Mouse (Mus musculus): ENCODE results near the gene Ep300.
"Not testable (repeated sequence)": the region's sequence is repeated elsewhere in the genome, so short reads cannot be mapped to it uniquely, and the experiment has no call there.

The Ep300 gene

GRCm38 (mm10) chr15:81594146-81594696, 9.1 kb downstream of the Ep300 start:
- no peak for DNase-seq (ENCODE audit: low read depth)

GRCm38 (mm10) chr15:81598742-81599141, 13.6 kb downstream of the Ep300 start:
- not testable (repeated sequence) for DNase-seq (ENCODE audit: low read depth)

GRCm38 (mm10) chr15:81605241-81605640, 20.1 kb downstream of the Ep300 start:
- no peak for DNase-seq (ENCODE audit: low read depth)

- DNase-seq (ENCODE audit: low read depth), result peak; percentile 75
Observed at GRCm38 (mm10) chr15:81606634-81607033, 21.5 kb downstream of the Ep300 start.

GRCm38 (mm10) chr15:81649516-81650455, 64.6 kb downstream of the Ep300 start:
- no peak for DNase-seq (ENCODE audit: low read depth)

DNA sequence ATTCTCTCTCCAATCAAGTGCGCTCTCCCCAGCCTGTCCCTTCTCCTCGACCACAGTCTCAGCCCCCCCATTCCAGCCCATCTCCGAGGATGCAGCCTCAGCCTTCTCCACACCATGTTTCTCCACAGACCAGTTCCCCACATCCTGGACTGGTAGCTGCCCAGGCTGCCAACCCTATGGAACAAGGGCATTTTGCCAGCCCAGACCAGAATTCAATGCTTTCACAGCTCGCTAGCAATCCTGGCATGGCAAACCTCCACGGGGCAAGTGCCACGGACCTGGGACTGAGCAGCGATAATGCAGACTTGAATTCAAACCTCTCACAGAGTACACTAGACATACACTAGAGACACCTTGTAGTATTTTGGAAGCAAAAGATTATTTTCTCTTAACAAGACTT, 65.5 kb downstream of the Ep300 start:
- DNase-seq (ENCODE audit: low read depth), result no peak

GRCm38 (mm10) chr15:81661701-81662100, 76.5 kb downstream of the Ep300 start:
- no peak for DNase-seq (ENCODE audit: low read depth)

DNA sequence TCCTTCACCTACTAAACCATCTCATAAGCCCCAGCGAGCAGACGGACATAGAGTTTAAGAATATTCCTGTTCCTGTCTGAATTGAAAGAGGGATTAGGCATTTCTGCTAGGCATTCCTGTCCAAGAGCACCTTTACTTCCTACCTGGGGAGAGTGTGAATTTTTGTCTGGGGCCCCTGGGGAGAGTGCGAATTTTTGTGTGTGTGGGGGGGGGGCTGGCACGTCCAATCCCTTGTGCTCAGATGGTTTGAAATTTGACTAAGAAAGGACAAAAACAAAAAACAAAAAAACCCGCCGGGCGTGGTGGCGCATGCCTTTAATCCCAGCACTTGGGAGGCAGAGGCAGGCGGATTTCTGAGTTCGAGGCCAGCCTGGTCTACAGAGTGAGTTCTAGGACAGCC, 78.1 kb downstream of the Ep300 start:
- no peak for DNase-seq (ENCODE audit: low read depth)

DNA sequence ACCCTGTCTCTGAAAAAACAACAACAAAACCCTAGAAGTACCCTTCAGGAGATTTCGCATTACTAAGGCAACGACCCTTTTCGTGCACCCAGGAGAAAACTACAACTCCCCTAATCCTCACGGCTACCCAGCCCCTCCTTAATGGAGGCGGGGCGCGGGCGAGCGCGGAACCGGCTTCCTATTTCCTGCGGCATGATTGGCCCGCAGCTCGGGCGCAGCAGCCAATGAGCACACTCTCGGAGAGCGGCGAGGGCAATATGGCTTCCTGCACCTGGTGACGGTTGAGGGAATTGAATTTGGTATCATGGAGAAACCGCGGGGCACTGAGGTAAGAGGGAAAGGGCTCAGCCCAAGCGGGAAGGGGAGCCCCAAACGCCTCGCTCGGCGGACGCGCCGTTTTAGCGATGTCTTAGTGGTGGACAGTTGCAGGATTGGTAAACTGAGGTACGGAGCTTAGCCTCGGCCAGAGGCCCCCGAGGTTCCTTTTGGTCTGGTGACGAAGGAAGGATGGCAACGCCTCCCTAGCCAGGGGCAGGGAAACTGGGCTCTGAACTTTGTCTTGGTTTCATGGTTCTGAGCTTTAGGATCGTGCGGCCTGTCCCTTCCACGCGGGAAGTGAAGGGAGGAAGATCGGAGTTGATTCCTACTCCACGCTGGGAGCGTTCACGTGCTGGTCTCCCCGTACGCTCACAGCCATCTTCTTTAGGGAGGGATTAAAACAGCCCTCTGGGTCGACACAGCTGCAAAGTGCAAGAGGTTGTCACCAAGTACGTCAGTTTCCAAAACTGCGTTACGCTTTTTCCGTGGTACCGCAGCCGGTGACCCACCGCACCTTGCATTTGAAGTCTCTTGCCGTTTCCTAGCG, 78.8 kb downstream of the Ep300 start, which contains the start of gene L3mbtl2:
L3mbtl2 (plus strand) TSS at position 193 of the 865 bp plus-strand sequence.
- peak; percentile 93 for DNase-seq (ENCODE audit: low read depth)

- no peak for DNase-seq (ENCODE audit: low read depth)
Observed at GRCm38 (mm10) chr15:81666957-81667356, 81.8 kb downstream of the Ep300 start.

DNA sequence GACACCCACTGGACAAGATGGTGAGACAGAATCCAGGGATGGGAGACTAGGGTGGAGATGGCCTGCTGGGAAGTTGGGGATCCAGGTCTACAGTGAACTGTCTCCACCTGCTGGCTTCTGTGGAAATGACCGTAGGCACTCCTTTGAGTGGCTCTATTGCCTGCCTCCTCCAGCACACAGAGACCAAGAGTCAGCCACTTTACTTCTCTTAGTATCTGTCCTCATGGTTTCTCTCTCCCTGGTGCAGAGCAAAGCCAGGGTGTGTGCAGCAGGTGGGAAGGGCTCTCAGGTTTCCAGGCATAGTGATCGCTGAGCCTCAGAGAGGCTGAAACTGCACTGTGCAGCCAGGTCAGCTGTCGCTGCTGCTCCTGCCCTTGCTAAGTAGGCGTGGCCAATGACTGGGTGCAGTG, 85.1 kb downstream of the Ep300 start:
- DNase-seq (ENCODE audit: low read depth), result peak; percentile 46

DNA sequence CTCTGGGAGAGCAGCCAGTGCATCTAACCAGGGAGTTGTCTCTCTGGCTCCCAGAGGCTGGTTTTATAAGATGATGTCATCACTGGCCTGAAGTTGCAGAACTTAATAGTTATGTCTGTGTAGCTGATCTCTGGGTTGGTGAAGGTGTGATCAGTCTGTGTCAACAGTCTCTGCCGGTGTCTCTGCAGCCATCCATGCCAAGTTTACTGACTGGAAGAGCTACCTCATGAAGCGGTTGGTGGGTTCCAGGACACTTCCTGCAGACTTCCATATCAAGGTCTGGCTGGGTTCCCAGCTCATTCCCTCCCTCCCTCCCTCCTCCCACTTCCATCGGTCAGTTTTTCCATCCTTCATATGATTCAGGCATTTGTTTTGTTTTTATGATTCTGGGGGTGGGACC, 91.5 kb downstream of the Ep300 start:
- no peak for DNase-seq (ENCODE audit: low read depth)

DNA sequence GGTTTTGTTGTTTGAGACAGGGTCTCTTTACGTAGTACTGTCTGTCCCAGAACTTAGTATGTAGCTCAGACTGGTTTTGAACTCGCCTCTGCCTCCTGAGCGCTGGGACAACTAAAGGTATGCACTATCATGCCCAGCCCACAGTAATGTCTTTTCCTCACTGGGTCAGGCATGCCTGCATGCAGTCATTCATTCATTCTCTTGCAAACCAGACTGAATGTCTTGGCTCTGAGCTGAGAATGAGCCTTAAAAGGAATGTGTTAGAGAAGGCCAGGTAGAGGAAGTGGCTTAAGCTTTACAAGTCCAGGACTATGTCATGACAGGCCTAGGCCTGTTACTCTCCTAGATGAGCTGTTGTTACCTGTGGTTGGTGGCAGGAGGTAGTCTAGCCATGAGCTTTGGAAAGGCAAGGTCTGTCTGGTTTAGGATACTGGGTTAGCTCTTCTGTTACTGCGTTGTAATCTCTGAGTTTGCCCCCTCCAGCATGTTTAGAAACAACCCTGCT, 95.2 kb downstream of the Ep300 start:
- no peak for DNase-seq (ENCODE audit: low read depth)

- no peak for DNase-seq (ENCODE audit: low read depth)
Observed at GRCm38 (mm10) chr15:81693366-81693966, 108.3 kb downstream of the Ep300 start.

DNA sequence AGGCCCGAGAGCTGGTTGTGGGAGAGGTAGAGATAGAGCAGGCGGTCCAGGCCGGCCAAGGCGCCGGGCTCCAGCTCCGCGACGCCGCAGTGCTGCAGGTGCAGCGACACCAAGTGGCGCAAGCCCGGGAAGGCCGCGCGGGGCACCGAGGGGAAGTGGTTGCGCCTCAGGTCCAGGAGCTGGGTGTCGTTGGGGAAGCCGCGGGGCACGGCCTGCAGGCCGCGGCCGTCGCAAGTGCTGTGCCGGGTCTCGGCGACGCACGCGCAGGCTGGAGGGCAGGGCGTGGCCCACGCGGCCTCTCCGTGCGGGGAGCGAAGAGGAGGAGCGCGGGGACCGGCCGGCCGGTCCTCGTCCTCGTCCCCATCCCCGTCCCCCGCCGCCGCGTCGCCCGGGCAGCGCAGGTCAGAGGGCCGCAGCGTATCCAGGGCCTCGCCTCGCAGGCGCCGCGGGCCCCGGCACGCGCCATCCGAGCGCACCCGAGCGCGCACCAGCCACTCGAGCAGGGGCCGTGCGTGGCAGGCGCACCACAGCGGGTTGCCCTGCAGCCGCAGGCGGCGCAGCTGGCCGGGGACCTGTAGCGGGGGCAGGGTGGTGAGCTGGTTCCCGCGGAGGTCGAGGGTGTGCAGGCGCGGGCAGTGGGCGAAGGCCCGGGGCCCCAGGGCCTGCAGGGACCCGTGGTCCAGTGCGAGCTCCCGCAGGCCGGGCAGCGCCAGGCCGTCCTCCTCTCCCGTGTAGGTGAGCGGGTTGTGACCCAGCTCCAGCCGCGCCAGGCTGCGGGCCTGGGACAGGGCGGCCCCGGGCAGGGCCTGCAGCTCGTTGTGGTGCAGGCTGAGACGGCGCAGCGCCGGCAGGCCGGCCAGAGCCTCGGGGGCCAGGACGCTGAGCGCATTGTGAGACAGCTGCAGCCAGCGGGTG, 109.1 kb downstream of the Ep300 start:
- DNase-seq (ENCODE audit: low read depth), result peak; percentile 67

DNA sequence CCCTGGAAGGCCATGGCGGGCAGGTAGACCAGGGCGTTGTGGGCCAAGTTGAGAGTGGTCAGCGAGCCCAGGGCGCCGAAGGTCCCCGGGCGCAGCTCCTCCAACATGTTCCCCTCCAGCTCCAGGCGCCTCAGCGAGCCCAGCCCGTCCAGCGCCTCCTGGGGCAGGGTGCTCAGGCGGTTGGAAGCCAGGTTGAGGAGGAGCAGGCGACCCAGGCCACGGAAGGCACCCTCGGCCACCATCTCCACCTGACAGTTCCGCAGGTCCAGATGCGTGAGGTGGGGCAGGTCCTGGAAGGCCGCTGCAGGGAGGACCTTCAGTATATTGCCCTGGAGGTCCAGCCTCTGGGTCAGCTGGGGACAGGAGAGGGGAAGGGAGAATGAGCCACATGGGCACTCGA, 109.7 kb downstream of the Ep300 start:
- DNase-seq (ENCODE audit: low read depth), result no peak

- no peak for DNase-seq (ENCODE audit: low read depth)
Observed at GRCm38 (mm10) chr15:81697175-81697574, 112.0 kb downstream of the Ep300 start, which contains the start of gene Chadl. Gene Chadl, minus strand, starts transcription at chr15:81697287.

GRCm38 (mm10) chr15:81697847-81698246, 112.7 kb downstream of the Ep300 start:
- peak; percentile 67 for DNase-seq (ENCODE audit: low read depth)

- no peak for DNase-seq (ENCODE audit: low read depth)
Observed at GRCm38 (mm10) chr15:81698532-81698931, 113.4 kb downstream of the Ep300 start.

DNA sequence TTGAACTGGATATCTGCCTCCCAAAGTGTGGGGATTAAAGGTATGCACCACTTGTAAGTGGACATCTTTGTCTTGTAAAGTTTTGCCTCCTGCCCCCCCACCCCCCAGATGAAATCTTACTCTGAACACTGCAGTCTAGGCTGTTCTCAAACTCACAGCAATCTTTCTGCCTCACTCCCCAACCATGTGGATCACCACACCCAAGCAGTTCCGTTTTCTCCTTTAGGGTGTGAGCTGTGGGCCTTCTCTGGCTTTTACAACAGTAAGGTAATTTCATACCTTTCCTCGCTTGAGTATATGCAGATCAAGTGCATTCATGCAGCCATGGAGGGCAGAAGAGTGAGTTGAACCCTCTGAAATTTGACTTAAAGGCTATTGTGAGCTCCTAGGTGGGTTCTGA, 115.0 kb downstream of the Ep300 start:
- DNase-seq (ENCODE audit: low read depth), result no peak

DNA sequence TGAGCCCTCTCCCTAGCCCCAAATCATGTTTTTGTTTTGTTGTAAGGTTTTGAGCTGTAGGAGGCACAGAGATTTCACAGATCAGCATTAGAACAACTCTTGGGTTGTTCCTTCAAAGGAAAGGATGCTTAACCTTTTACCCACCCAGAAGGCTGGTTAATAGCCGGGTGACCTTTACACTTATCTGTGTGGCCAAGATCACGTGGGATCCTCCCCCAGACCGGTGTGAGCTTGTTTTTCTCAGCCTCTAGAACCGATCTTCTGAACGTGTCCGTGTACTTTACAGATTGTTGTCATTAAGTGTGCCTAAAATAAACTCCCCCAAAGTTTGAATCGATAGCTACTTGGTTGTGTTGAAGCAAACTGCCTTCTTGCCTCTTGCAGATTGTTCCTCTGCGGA, 115.5 kb downstream of the Ep300 start:
- no peak for DNase-seq (ENCODE audit: low read depth)
